Mouse (Mus musculus): ENCODE measurements around the gene Rnf216.

- TF ChIP-seq POLR2A (IDR thresholded peaks at IDR 0.05; ENCODE audit: extremely low read depth, insufficient read depth, low read length) (no peak), CTCF (IDR thresholded peaks at IDR 0.05; ENCODE audit: extremely low read depth, insufficient read depth, low read length) (no peak)
These were observed 150.8 kb downstream of the Rnf216 start for GRCm38 (mm10) chr5:142961881-142962443.

All from cortical plate, adult 2 months (tissue).